Mouse (Mus musculus): ENCODE results near the gene Ptprd.
A peak's percentile ranks its signal among the peaks of the same experiment; 100 is the strongest.
"Not testable (repeated sequence)": the region's sequence is repeated elsewhere in the genome, so short reads cannot be mapped to it uniquely, and the experiment has no call there.

Ptprd gene

GRCm38 (mm10) chr4:76175086-76175485 is 2036.7 kb downstream of the Ptprd start:
- DNase-seq, result peak; percentile 45 to 68

- DNase-seq, result no peak
Measured at GRCm38 (mm10) chr4:76155750-76156149, 2056.0 kb downstream of the Ptprd start.

DNA sequence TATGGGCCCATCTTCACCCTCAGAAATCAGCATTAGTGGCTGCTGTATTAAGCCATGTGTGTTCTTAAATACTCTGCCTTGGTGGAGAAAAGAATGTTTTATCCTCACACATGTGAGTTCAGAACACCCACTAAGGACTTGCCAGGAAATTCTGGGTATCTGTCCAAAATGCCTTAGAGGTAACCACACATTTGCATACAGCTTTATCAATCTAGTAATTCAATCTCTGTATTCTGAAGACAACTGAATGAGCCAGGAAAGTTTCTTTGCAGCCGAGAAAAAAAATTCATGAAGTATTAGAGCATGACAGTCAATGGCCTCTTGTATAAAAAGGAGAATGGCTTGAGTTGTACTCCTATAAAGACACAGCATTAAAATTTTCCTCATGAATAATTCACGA is 2057.6 kb downstream of the Ptprd start:
- DNase-seq, result no peak

- no peak for DNase-seq
Measured at GRCm38 (mm10) chr4:76144925-76145324, 2066.8 kb downstream of the Ptprd start.

DNA sequence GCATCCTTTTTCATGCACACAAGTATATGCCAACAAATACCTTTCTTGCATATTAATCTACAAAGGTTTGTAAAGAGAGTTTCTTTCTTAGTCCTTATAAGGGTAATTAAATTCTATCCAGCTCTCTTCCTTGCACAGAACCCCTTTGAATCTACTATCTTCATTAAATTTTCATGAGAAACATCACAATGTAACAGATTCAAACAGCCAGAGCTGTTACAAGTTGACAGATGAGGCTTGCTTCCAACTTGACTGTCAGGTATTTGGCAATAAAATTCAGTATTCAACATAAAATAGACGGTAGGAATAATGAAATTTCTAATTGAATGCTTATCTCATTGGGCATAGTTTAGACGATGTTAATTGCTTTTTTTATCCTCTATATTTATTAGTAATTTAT is 2067.4 kb downstream of the Ptprd start:
- DNase-seq, result no peak

- DNase-seq, result peak in 1 of 2 experiments; percentile 13
Measured at GRCm38 (mm10) chr4:76137901-76138300, 2073.9 kb downstream of the Ptprd start.

- DNase-seq, result peak; percentile 29 to 37
Measured at GRCm38 (mm10) chr4:76136625-76137024, 2075.1 kb downstream of the Ptprd start.

DNA sequence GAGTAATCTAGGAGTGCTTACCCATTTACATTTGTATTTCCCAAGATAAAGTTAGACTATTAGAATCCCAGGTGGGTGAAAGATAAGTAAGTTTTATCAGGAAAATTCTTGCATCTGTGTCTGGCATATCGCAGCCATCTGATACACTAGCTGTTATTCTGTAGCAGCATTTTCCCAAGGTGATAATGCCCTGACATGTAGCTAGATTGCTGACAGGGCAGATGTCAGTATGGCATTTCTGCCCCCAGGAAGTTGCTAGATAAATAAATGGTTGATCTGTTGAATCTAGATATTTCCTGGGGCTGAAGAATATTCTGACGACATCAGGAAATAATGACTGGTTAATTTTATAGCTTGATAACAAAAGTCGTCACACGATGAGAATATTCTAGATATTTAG is 2119.9 kb downstream of the Ptprd start:
- no peak for DNase-seq

GRCm38 (mm10) chr4:76089866-76090265 is 2121.9 kb downstream of the Ptprd start:
- peak; percentile 18 to 26 for DNase-seq

DNA sequence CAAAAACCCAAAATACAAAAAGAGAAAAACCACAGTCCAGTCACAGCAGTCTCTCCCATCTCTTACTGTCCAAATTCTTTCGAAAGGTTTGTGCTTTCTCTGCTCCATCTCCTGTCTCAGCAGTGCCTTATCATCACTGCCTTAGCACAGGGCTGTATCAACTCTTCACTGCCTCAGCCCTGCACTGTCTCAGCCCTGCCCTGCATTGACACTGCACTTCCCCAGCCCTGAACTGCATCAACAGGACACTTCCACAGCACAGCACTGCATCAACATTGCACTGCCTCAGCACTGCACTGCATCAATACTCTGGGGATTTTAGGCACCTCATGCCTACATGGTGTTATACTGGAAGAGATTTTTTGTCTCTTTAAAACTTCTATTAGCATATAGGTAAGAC is 2135.7 kb downstream of the Ptprd start:
- no peak for DNase-seq

DNA sequence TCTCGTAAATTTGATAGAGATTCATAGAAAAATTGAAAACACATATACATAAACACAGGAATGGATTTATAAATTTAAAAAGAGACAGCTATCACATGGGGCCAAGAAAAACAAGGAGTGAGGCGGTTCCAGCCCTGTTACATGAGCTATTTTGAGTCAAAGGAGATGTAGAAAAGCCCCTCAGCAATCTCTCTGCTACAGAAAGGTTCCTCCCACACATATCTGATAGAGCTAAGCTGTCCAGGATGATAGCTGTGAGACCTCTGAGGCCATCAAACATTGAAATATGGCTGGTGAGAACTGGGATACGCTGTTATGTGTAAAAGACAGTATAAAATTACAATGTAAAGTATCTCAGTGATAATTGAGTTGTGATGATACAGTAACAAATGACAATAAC is 2138.5 kb downstream of the Ptprd start:
- no peak for DNase-seq

GRCm38 (mm10) chr4:76071720-76072119 is 2140.0 kb downstream of the Ptprd start:
- no peak for DNase-seq

GRCm38 (mm10) chr4:76056836-76057235 is 2154.9 kb downstream of the Ptprd start:
- DNase-seq, result no peak

GRCm38 (mm10) chr4:76045650-76046049 is 2166.1 kb downstream of the Ptprd start:
- no peak for DNase-seq

DNA sequence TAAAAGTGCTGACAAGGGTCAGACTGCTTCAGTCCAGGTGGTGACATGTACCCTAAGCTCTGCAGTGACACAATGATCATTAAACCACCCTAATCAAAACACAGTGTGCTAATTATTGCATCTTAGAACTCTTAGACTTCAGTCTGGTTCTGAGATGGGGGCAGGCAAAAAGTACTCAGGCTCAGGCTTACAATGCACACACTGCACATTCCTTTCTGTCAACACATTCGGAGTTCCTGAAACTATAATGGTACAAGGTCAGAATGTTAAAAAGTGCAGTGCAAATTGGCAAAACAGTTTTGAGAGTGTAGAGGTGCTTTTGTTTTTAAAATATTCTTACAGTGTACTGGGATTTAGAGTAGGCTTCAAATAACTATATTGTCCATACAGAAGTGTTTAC is 2167.0 kb downstream of the Ptprd start:
- DNase-seq, result no peak

GRCm38 (mm10) chr4:76037178-76037577 is 2174.6 kb downstream of the Ptprd start:
- DNase-seq, result not testable (repeated sequence)

GRCm38 (mm10) chr4:76025571-76026325 is 2186.0 kb downstream of the Ptprd start:
- DNase-seq, result no peak

DNA sequence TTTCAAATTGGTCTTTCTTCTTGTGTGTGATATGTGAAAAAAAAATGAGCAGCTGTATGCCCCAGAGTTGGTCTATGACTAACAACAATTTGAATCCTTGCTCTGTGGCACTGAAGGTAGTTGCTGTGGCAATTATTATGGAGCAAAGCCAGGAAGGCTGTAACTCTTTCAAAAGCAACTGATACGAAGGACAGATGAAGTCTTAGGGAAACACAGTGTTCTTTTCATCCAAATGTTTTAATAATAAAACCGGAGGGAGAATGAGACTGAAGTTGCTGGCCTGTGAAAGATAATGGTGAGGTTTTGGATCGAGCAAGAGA is 2187.3 kb downstream of the Ptprd start:
- DNase-seq, result no peak

GRCm38 (mm10) chr4:76023756-76024501 is 2187.8 kb downstream of the Ptprd start:
- DNase-seq, result no peak

GRCm38 (mm10) chr4:76021670-76022069 is 2190.1 kb downstream of the Ptprd start:
- no peak for DNase-seq

- DNase-seq, result no peak
Measured at GRCm38 (mm10) chr4:76015026-76015425, 2196.7 kb downstream of the Ptprd start.

DNA sequence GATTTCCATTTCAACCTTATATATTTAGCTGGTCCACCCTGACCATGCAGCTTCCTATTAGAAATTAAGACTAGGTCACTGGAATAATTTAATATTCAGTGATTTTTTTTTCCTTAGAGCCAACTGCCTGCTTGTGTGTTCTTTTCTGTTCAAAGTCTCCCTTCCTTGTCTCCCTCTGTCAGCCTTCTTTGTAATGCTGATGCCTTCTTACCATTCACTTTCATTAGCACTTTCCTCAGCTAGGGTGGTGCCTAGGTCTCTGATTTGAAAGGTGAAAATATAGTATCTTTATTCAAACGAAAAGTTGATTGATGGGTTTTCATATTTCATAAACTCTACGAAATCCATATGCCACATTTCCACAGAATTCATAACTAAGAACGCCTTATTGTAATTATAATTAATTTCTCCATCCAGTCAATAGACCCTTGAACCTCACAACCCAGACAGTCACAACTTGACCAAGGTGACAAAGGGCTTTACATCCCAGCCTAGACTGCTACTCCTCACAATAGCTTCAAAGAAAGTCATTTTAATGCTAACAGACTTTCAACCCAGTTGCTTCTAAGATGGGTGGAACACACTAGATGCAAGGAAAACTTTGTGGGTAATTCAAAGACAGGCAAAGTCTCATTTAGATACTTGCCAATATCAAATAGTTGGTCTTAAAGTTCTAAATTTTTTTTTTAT is 2197.5 kb downstream of the Ptprd start:
- no peak for DNase-seq

DNA sequence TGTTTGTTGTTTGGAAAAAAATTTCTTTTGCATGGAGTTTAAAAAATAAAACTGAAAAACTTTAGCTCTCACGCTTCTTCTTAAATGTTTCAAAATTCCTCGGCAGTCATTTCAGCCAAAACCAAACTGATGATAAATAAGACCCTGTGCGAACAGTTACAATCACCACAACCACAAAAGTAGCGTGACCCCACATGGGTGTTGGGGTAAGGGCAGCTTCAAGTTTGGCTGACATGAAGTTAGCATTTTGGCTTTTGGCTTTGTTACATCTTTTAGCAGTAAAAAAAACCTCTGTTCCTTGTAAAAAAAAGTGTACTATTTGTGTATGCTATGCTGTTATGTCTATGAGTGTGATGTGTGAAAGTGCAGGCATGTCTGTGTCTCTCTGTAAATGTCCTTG is 2203.2 kb downstream of the Ptprd start:
- DNase-seq, result no peak

DNA sequence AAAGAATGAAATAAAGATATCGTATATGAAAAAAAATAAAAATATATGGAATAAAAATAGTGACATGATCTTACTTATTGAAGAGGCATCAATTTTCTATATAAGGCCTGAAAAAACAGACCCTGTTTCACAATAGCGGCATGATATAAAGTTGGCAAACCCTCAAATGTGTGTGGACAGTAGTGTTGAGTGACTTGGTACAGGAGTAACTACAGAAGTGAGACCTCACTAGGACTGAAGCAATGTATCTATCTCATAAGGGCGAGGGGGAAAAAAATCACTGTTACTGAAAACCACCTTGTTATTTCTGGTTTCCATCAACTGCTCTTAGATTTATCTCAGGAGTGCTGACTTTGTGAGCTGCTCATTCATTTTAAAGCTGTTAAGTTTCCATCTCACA is 2204.5 kb downstream of the Ptprd start:
- DNase-seq, result no peak

All from cerebellum, postnatal 36 days (tissue).